Mouse (Mus musculus) ovary, postnatal 10 days (tissue): ENCODE results near the gene Ppp4r1.

Experiments
- DNase-seq: peaks from one replicate; pipeline ENCODE4 v3.0.0; 2022; ENCODE audit warnings: low spot score

Ppp4r1 gene

DNA sequence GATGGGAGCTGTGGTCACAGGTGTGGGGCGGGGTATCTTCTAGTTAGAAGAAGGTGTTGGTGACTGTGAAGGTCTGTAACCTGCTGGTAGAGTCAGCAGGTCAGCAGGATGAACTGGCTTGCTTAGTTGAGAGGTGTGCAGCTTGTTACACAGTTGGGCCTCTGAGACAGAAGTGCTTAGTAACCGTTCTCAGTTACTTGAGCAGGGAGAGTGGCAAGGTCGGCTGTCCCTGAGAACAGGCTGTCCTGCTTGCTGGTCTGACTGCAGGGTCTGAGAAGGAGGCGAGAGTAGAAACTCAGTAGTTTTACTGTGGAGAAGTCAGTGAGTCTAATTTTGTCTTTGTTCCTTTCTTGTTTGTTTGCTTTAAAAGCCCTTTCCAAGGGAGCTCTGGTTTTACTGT lies 23.6 kb downstream of the Ppp4r1 start:
- DNase-seq, result no peak

DNA sequence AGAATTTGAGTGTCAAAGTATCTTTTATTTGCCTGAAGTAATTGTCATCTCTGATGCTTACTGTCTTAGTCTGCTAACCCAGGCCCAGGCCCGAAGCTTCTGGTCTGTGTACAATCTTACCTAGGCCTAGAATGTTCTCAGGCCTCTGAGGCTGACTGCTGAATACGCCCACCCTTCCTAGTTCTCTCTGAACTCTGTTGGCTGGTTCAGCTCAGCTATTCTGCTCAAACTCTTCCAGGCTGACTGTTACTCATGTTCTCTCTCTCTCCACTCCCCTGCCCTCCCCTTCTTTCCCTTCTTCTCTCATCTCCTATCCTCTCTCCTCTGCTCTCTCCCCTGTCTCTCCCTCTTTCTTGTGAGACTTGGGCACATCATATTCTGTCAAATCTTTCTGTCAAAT lies 24.0 kb downstream of the Ppp4r1 start:
- no peak for DNase-seq

DNA sequence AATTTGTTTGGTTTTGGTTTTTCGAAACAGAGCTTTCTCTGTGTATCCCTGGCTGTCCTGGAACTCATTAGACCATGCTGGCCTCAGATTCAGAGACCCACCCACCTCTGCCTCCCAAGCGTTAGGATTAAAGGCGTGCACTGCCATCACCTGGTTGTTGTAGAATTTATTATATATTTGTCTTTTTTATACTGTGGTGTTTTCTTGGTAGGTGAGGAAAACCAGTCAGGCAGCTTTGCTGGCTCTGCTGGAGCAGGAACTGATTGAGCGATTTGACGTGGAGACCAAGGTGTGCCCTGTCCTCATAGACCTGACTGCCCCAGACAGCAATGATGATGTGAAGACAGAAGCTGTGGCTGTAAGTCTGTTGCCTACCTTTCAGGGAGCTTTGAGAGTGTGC lies 28.7 kb downstream of the Ppp4r1 start:
- no peak for DNase-seq

GRCm38 (mm10) chr17:65813763-65814162 lies 31.4 kb downstream of the Ppp4r1 start:
- DNase-seq, result no peak

DNA sequence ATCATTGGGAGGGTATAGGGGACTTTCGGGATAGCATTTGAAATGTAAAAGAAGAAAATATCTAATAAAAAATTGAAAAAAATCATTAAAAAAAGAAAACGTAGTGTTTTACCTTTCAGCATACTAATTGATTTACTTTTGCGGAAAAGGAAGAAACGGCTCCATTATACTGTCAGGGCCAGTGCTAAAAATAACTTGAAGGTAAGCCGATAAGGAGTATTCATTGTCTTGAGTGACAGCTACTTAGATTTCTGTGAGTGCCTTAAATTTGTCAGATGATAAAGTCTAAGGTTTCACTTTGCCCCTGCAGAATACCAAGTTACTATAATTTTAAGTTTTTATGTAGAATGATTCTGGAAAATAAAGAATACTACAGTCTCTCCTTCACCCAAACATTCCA lies 37.8 kb downstream of the Ppp4r1 start:
- DNase-seq, result no peak

GRCm38 (mm10) chr17:65822423-65822822 lies 40.0 kb downstream of the Ppp4r1 start:
- DNase-seq, result no peak

GRCm38 (mm10) chr17:65824246-65824645 lies 41.9 kb downstream of the Ppp4r1 start:
- no peak for DNase-seq

GRCm38 (mm10) chr17:65826257-65826656 lies 43.9 kb downstream of the Ppp4r1 start:
- no peak for DNase-seq

- no peak for DNase-seq
Measured at GRCm38 (mm10) chr17:65827119-65827840, 44.9 kb downstream of the Ppp4r1 start.

- DNase-seq, result no peak
Measured at GRCm38 (mm10) chr17:65827904-65828303, 45.5 kb downstream of the Ppp4r1 start.

- no peak for DNase-seq
Measured at GRCm38 (mm10) chr17:65828951-65829350, 46.6 kb downstream of the Ppp4r1 start.

DNA sequence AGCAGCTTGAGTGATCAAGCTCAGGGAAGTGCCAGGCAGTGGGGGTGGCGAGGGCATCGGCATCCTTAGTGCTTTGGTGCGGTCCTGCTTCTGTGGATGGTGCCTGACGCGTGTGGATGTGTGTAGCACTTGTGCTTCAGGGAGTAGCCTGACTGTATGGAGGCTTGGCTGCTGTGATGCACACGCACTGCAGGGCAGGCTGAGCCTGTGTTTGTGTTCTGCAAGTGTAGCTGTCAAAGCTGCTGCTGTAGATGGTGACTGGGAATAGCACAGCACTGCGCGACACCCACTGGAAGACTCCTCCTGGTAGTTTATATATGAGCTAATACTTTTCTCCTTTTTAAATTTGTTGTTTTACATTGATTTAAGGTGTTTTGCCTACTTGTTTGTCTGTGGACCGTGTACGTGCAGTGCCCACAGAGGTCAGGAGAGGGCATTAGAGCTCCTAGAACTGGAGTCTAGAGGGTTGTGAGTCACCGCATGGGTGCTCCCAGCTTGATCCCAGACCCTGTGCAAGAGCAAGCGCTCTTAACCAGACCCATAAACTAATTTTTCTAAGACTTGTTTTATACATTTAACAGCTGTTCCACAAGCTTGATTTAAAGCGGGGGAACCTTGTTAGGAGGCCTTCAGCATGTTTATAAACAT lies 48.0 kb downstream of the Ppp4r1 start:
- DNase-seq, result no peak

DNA sequence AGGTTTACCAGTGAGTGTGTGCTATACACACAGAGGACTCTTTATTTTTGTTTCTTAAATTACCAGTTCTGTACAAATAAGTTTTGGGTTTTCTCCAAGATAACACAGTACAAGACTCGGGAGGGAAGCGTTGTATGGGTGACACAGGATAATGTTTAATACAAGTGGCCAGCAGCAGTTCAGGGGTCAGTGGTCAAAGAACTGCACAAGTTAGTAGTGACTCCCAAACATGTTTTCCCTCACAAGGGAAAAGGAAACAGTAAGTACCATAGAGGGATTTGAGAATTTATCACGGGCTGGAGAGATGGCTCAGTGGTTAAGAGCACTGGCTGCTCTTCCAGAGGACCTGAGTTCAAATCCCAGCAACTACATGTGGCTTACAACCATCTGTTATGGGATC lies 51.5 kb downstream of the Ppp4r1 start:
- DNase-seq, result no peak

- no peak for DNase-seq
Measured at GRCm38 (mm10) chr17:65836746-65837145, 54.4 kb downstream of the Ppp4r1 start.

GRCm38 (mm10) chr17:65839541-65840256 lies 57.3 kb downstream of the Ppp4r1 start:
- no peak for DNase-seq

GRCm38 (mm10) chr17:65842669-65843381 lies 60.5 kb downstream of the Ppp4r1 start:
- DNase-seq, result no peak

GRCm38 (mm10) chr17:65845423-65845822 lies 63.0 kb downstream of the Ppp4r1 start:
- DNase-seq, result no peak

- no peak for DNase-seq
Measured at GRCm38 (mm10) chr17:65847694-65848449, 65.5 kb downstream of the Ppp4r1 start.

GRCm38 (mm10) chr17:65850487-65850886 lies 68.1 kb downstream of the Ppp4r1 start:
- no peak for DNase-seq

GRCm38 (mm10) chr17:65851749-65852148 lies 69.4 kb downstream of the Ppp4r1 start:
- no peak for DNase-seq

GRCm38 (mm10) chr17:65853326-65853725 lies 71.0 kb downstream of the Ppp4r1 start:
- no peak for DNase-seq

GRCm38 (mm10) chr17:65854006-65854405 lies 71.6 kb downstream of the Ppp4r1 start:
- no peak for DNase-seq
